Mouse (Mus musculus) cortical plate, adult 2 months (tissue): ENCODE data around the gene Mcm10. TPM values are rescaled to one million over a fixed set of nuclear protein-coding genes. Genes with fewer than 3 reads are reported as not detected.

ENCODE experiments used
- H3K27ac ChIP-seq: fragments of 200-500 bp; 2 replicates; pipeline ENCODE4 v1.5.1; 2012; ENCODE audit warnings: low read length, control low read depth, inconsistent platforms; ENCODE audit not compliant: insufficient read depth
- H3K4me1 ChIP-seq: fragments of 200-500 bp; 2 replicates; pipeline ENCODE4 v1.6.1; 2011; ENCODE audit warnings: low read length; ENCODE audit not compliant: control insufficient read depth, insufficient read depth
- H3K4me3 ChIP-seq: fragments of 200-500 bp; 2 replicates; pipeline ENCODE4 v1.5.1; 2011; ENCODE audit warnings: mild to moderate bottlenecking, low read length, control low read depth; ENCODE audit not compliant: insufficient read depth
- CTCF ChIP-seq: fragments of 200-500 bp; IDR thresholded peaks from 2 replicates; pipeline ENCODE4 v1.5.1; 2011; ENCODE audit warnings: mild to moderate bottlenecking, control low read depth, low read length; ENCODE audit not compliant: insufficient read depth; ENCODE audit errors: extremely low read depth
- POLR2A ChIP-seq: fragments of 200-500 bp; IDR thresholded peaks from 2 replicates; pipeline ENCODE4 v1.6.1; 2011; ENCODE audit warnings: mild to moderate bottlenecking, low read length, control low read depth; ENCODE audit not compliant: insufficient read depth; ENCODE audit errors: extremely low read depth
- polyA plus RNA-seq: library from polyadenylated mRNA; depleted of rRNA; stranded (reverse); fragments of >200 nt; gene quantifications from 2 replicates; pipeline ENCODE4 v1.2.3, GENCODE M21; 2012

Mcm10 gene
- polyA plus RNA-seq, 1 experiment, result 2.3 TPM

DNA sequence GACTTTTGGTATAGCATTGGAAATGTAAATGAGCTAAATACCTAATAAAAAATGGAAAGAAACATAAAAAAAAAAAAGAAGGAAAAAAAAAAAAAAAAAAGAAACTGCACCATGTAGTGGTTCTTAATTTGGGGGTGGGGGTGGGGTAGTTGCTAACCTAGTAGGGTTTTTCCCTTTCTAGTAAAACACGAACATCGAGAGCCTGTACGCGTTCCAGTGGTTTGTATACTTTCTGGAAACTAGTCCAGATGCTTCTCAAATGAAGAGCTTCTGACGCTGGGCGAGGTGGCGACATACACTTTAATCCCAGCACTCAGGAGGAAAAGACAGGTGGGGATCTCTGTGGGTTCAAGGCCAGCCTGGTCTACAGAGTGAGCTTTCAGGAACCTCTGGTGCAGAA is 4.3 kb upstream of the Mcm10 start:
- Histone ChIP-seq H3K4me3 (no peak overlapping the region), H3K27ac (no peak overlapping the region), H3K4me1 (no peaks in the 10 kb centered on the region; the same call in 1 of the 2 replicates)
- no peak for TF ChIP-seq CTCF
- TF ChIP-seq POLR2A, result no peak

- H3K4me1 ChIP-seq, result no peaks in the 10 kb centered on the region
- H3K4me3 ChIP-seq, result no peak overlapping the region
- H3K27ac ChIP-seq, result no peak overlapping the region
- no peak for TF ChIP-seq CTCF
- no peak for TF ChIP-seq POLR2A
Observed at GRCm38 (mm10) chr2:5015527-5015926, 2.9 kb upstream of the Mcm10 start.

DNA sequence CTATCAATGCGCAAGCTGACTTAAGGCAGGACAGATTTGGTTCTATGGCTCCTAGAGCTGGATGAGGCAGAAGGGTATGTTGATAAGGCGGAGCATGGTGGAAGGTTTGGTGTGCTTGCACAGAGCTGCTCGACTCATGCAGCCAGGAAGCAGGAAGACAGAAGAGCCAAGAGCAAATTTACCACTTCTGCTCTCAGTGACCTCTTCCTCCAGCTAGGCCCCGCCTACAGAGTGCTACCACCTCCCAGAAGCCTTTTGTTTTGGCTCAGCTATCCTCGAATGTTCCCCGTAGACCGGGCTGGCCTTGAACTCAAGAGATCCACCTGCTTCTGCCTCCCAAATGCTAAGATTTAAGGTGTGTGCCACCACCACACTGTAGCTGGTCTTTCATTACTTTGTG is 2.0 kb upstream of the Mcm10 start:
- H3K4me1 ChIP-seq, result no peaks in the 10 kb centered on the region
- no peak overlapping the region for H3K27ac ChIP-seq
- TF ChIP-seq CTCF, result no peak
- TF ChIP-seq POLR2A, result no peak
- H3K4me3 ChIP-seq, result no peak overlapping the region

DNA sequence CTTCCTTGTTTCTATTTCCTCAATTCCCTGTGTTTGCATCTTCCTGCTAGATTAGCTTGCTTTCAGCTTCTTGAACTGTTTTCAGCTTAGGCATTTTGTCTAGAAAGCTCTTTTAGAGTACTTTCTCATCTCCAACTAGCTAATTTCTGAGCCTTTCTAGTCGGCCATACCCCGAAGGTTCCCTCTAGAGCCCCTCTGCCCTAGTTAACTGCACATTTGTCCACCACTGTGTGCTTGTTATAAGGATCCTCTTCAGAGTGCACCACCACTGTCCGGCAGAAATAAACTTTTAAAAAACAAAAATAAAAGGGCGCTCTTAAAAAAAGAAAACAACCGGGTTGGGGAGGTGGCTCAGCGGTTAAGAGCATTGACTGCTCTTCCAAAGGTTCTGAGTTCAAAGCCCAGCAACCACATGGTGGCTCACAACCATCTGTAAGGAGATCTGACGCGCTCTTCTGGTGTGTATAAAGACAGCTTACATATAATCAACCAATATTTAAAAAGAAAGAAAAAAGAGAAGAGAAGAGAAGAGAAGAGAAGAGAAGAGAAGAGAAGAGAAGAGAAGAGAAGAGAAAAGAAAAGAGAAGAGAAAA is 597 bp downstream of the Mcm10 start:
- 0 out of 2 replicates have a peak overlapping the region, but pooled peaks have one; percentile 7 for H3K4me3 ChIP-seq
- H3K27ac ChIP-seq, result no peak overlapping the region
- no peaks in the 10 kb centered on the region for H3K4me1 ChIP-seq
- TF ChIP-seq CTCF, result no peak
- no peak for TF ChIP-seq POLR2A

GRCm38 (mm10) chr2:5007107-5007506 is 5.5 kb downstream of the Mcm10 start:
- TF ChIP-seq POLR2A (no peak), CTCF (no peak)
- no peaks in the 10 kb centered on the region for H3K4me1 ChIP-seq
- no peak overlapping the region for H3K27ac ChIP-seq
- H3K4me3 ChIP-seq, result no peak overlapping the region

GRCm38 (mm10) chr2:5001266-5001665 is 11.3 kb downstream of the Mcm10 start:
- Histone ChIP-seq H3K4me1 (no peaks in the 10 kb centered on the region), H3K27ac (no peak overlapping the region), H3K4me3 (no peak overlapping the region)
- no peak for TF ChIP-seq POLR2A
- TF ChIP-seq CTCF, result no peak

DNA sequence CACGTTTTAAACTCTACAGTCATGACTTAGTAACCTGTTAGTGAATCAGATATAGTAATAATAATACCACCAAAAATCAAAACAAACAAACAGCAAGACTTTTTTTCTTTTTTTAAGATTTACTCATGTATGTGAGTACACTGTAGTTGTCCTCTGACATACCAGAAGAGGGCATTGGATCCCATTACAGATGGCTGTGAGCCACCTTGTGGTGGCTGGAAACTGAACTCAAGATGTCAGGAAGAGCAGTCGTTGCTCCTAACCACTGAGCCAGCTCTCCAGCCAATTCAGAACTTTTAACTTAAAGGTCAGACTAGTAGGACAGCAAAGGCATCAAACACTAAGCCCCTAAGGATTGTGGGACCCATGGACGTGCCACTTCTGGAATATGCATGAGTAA is 13.7 kb downstream of the Mcm10 start:
- no peak overlapping the region for H3K27ac ChIP-seq
- no peak overlapping the region for H3K4me3 ChIP-seq
- peaks cover 2% of the 10 kb centered on the region; the same call in 1 of the 2 replicates for H3K4me1 ChIP-seq
- TF ChIP-seq CTCF, result no peak
- no peak for TF ChIP-seq POLR2A

DNA sequence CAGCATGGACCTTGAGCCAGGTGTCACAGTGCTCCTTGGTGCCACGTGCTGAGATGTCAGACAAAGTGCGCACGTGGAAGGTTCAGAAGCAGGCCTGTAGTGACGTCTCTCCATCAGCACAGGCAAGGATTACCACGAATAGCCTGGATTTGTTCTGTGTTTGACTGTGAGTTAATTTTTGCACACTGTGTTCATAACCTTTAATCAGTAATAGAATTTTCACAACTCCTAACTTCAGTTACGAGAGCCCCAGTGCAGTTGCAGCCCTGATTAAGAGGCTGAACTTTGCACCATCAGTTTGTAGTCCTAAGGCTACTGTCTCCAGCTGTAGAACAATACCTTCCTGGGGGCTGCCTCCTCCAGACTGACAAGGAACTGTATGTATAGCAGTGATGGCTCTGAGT is 16.2 kb downstream of the Mcm10 start:
- Histone ChIP-seq H3K4me1 (peaks cover 2% of the 10 kb centered on the region; the same call in 1 of the 2 replicates), H3K4me3 (no peak overlapping the region), H3K27ac (no peak overlapping the region)
- TF ChIP-seq CTCF (no peak), POLR2A (no peak)

DNA sequence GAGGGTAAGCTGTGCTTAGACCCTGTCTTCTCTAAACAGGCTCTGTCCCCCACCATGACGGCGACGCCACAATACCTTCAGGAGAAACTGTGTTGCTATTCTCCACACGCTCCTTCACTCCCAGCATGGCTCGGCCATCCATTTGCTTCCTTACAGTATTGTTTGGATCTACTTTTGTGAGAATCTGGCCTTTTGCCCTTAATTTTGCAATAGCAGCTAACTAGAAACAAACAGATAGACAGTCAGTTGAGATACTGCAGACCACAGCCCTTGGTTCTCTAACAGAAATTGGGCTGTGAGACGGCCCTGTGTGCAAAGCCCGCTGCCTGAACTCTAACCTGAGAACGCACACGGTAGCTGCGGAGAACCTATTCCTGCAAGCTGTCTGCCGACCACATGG is 16.9 kb downstream of the Mcm10 start:
- Histone ChIP-seq H3K4me3 (no peak overlapping the region), H3K4me1 (peaks cover 2% of the 10 kb centered on the region; the same call in 1 of the 2 replicates), H3K27ac (no peak overlapping the region)
- TF ChIP-seq POLR2A (no peak), CTCF (no peak)

DNA sequence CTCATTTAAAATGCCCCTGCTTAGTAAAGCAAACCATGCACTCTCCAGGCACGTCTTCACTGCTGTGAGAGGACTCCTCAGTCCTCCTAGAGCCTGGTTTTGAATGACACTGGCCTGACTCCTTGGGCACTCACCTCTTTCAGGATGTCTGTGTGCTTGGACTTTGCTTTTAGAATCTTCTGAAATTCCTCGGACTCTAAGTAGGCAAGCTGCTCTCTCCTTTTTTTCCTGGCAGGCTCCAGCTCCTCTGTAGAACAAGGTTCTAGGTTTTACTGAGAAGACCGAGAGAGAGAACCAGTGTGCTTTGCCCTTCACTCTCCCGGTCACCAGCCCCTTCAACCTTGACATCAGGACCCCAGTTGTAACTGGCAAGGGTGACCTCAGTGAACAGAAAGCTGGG is 18.2 kb downstream of the Mcm10 start:
- TF ChIP-seq CTCF, result no peak
- no peak for TF ChIP-seq POLR2A
- no peak overlapping the region for H3K4me3 ChIP-seq
- peaks cover 2% of the 10 kb centered on the region; the same call in 1 of the 2 replicates for H3K4me1 ChIP-seq
- no peak overlapping the region for H3K27ac ChIP-seq
